11 mouse cellular contexts compared by ENCODE assay signal in genomic region chr2:164952448-164952847, GRCm38 (mm10). TPM values are rescaled to one million over a fixed set of nuclear protein-coding genes. Genes with fewer than 3 reads are reported as not detected.
DNase-seq lines count a peak whose midpoint lies in the region; ATAC-seq and TF ChIP-seq lines count a peak whose summit lies in the region.
"Had no signal": no experiment of that assay in that cellular context is flagged by ENCODE, and none has a peak within 500 bp of the region (broad histone marks: within the 10 kb centered on the region; RNA-seq: fewer than 3 reads in every experiment).

No protein-coding gene starts in this region.

- no peak overlapping the region for H3K4me3 ChIP-seq in kidney, postnatal 0 days (replicated peaks; ENCODE audit: low read depth, low read length)
- H3K4me3 ChIP-seq in midbrain, embryonic 16.5 days (ENCODE audit: low read depth, low read length): no peak overlapping the region
- H3K4me3 ChIP-seq: limb, embryonic 15.5 days; stomach, embryonic 15.5 days had no signal

- no peaks in the 10 kb centered on the region for H3K9me3 ChIP-seq in kidney, postnatal 0 days (replicated peaks; ENCODE audit: low read length)
- H3K9me3 ChIP-seq in midbrain, embryonic 16.5 days (replicated peaks; ENCODE audit: control insufficient read depth, low read length, poor library complexity, severe bottlenecking): no peaks in the 10 kb centered on the region; the same call in 1 of the 2 replicates
- H3K9me3 ChIP-seq: limb, embryonic 15.5 days; stomach, embryonic 15.5 days had no signal

- ATAC-seq in kidney, postnatal 0 days (replicated peaks; ENCODE audit: low FRiP score, low read depth): no peak
- ATAC-seq in midbrain, embryonic 16.5 days: no peak

- WGBS in kidney, postnatal 0 days: 37% methylated on average over 13 of the region's 13 CpGs
- 41% methylated on average over 13 of the region's 13 CpGs for WGBS in midbrain, embryonic 16.5 days

- no peaks in the 10 kb centered on the region for H3K36me3 ChIP-seq in kidney, postnatal 0 days (ENCODE audit: insufficient read depth, low read length)
- no peaks in the 10 kb centered on the region for H3K36me3 ChIP-seq in midbrain, embryonic 16.5 days (ENCODE audit: control insufficient read depth, insufficient read depth, low read length)
- H3K36me3 ChIP-seq: limb, embryonic 15.5 days; stomach, embryonic 15.5 days had no signal

- no peak overlapping the region for H3K27ac ChIP-seq in kidney, postnatal 0 days
- no peak overlapping the region for H3K27ac ChIP-seq in midbrain, embryonic 16.5 days (ENCODE audit: low read length)
- H3K27ac ChIP-seq: limb, embryonic 15.5 days; macrophage; stomach, embryonic 15.5 days had no signal

- H3K27me3 ChIP-seq in kidney, postnatal 0 days (ENCODE audit: insufficient read depth, low read length): peaks cover 33% of the 10 kb centered on the region
- H3K27me3 ChIP-seq in midbrain, embryonic 16.5 days (ENCODE audit: control insufficient read depth, insufficient read depth, low read depth, low read length): peaks cover 33% of the 10 kb centered on the region

- DNase-seq in cerebellum, adult 9-10 months: peak; percentile 25
- no peak for DNase-seq in cerebellum, postnatal 4 days (ENCODE audit: low spot score in 2 of 2)
- no peak for DNase-seq in kidney, postnatal 0 days (ENCODE audit: low spot score)
- no peak for DNase-seq in kidney, postnatal 14 days
- peak; percentile 66 for DNase-seq in thymus, postnatal 4 days
- no peak for DNase-seq in thymus, adult 18-20 months
- no peak for DNase-seq in urinary bladder, postnatal 4 days (ENCODE audit: low spot score in 2 of 2)

- H3K4me2 ChIP-seq in kidney, postnatal 0 days (ENCODE audit: low read length): no peak overlapping the region
- no peak overlapping the region for H3K4me2 ChIP-seq in midbrain, embryonic 16.5 days (ENCODE audit: low read length)

- H3K9ac ChIP-seq in kidney, postnatal 0 days (ENCODE audit: low read depth, low read length): no peak overlapping the region
- no peak overlapping the region for H3K9ac ChIP-seq in midbrain, embryonic 16.5 days (ENCODE audit: low read depth, low read length)
- H3K9ac ChIP-seq: limb, embryonic 15.5 days; stomach, embryonic 15.5 days had no signal

- H3K4me1 ChIP-seq in kidney, postnatal 0 days (replicated peaks; ENCODE audit: insufficient read depth, low read length): no peaks in the 10 kb centered on the region
- H3K4me1 ChIP-seq in midbrain, embryonic 16.5 days (ENCODE audit: control insufficient read depth, insufficient read depth, low read length): peaks cover 15% of the 10 kb centered on the region

- peak; percentile 40 for TF ChIP-seq CTCF in kidney, postnatal 0 days (IDR thresholded peaks at IDR 0.05; ENCODE audit: low read depth)

RNA-seq across cellular contexts. Expression of gene Slc12a5, which starts 8.2 kb away (rescaled TPM):
- 0.68 and 0.74 TPM in 2 replicates for polyA plus RNA-seq in kidney, postnatal 0 days (2015; fragmentation: Nextera tagmentation; extraction: Ambion mirVana)
- polyA plus RNA-seq in midbrain, embryonic 16.5 days (2015; fragmentation: Nextera tagmentation; extraction: Ambion mirVana): 52.8 and 57.7 TPM in 2 replicates
- polyA plus RNA-seq: macrophage had no signal

RNA-seq across cellular contexts. Expression of gene Mmp9, which starts 11.9 kb away (rescaled TPM):
- 1.7 and 1.9 TPM in 2 replicates for polyA plus RNA-seq in kidney, postnatal 0 days (2015; fragmentation: Nextera tagmentation; extraction: Ambion mirVana)
- 26.7 and 28.0 TPM in 2 replicates for polyA plus RNA-seq in midbrain, embryonic 16.5 days (2015; fragmentation: Nextera tagmentation; extraction: Ambion mirVana)

RNA-seq across cellular contexts. Expression of gene Zfp335, which starts 40.9 kb away (rescaled TPM):
- polyA plus RNA-seq in kidney, postnatal 0 days (2015; fragmentation: Nextera tagmentation; extraction: Ambion mirVana): 7.5 and 7.6 TPM in 2 replicates
- 16.2 and 16.9 TPM in 2 replicates for polyA plus RNA-seq in midbrain, embryonic 16.5 days (2015; fragmentation: Nextera tagmentation; extraction: Ambion mirVana)

Comparison
In these comparisons a context has a peak if more than half of its experiments do, and no peak if none do; other contexts are left out.
1. DNase-seq: peak in cerebellum, adult 9-10 months (single experiment) and thymus, postnatal 4 days (single experiment); none in cerebellum, postnatal 4 days (0 of 2), kidney, postnatal 0 days (single experiment), kidney, postnatal 14 days (single experiment), thymus, adult 18-20 months (0 of 2) and urinary bladder, postnatal 4 days (0 of 2).
2. RNA of gene Slc12a5, which starts 8.2 kb away (polyA plus RNA-seq): 52.8 to 57.7 TPM in midbrain, embryonic 16.5 days; 0.68 to 0.74 TPM in kidney, postnatal 0 days; every median in the first group is over 10 times any median in the second.